10 mouse cellular contexts compared by ENCODE assay signal in the genomic region with DNA sequence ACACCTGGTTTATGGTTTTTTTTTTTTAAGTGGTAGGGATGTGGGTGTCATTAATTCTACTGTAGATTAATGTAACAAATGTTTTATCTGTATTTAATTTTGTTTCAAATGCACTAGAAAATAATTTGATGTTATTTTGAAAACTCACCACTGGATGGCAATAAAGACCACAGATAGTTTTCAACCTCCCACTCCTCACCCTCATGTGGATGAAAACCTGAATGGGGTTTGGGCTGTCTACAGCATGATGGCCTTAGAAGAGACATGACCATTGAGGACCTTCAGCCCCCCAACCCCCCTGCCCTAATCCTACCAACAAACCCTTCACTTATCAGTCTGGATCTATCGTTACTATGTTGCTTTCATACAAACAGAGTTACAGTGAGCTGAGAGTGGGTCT. TPM values are rescaled to one million over a fixed set of nuclear protein-coding genes. Genes with fewer than 3 reads are reported as not detected.
DNase-seq lines count a peak whose midpoint lies in the region; ATAC-seq and TF ChIP-seq lines count a peak whose summit lies in the region.
"Had no signal": no experiment of that assay in that cellular context is flagged by ENCODE, and none has a peak within 500 bp of the region (broad histone marks: within the 10 kb centered on the region; RNA-seq: fewer than 3 reads in every experiment).

No protein-coding gene starts in this region.

- H3K36me3 ChIP-seq in intestine, postnatal 0 days (ENCODE audit: control insufficient read depth, insufficient read depth), result no peaks in the 10 kb centered on the region
- no peaks in the 10 kb centered on the region for H3K36me3 ChIP-seq in intestine, embryonic 15.5 days
- no peaks in the 10 kb centered on the region for H3K36me3 ChIP-seq in MEL (ENCODE audit: control insufficient read depth in 1 of 2, insufficient read depth in 2 of 2, low read length in 2 of 2)
- H3K36me3 ChIP-seq in hindbrain, postnatal 0 days (ENCODE audit: insufficient read depth, low read length), result no peaks in the 10 kb centered on the region

- no peak overlapping the region for H3K4me2 ChIP-seq in intestine, postnatal 0 days (replicated peaks; ENCODE audit: low read depth)
- no peak overlapping the region for H3K4me2 ChIP-seq in intestine, embryonic 15.5 days (replicated peaks)
- no peak overlapping the region for H3K4me2 ChIP-seq in hindbrain, postnatal 0 days (ENCODE audit: low read depth, low read length)

- DNase-seq in 3T3-L1 (ENCODE audit: low read depth, low spot score), result peak; percentile 26
- DNase-seq in MEL (ENCODE audit: low read depth, low spot score), result peak; percentile 8
- DNase-seq in hindbrain, postnatal 0 days (ENCODE audit: low spot score), result peak; percentile 72
- DNase-seq in gastrocnemius, postnatal 25 days, result no peak
- DNase-seq in T-cell, adult 2 months (ENCODE audit: low spot score), result no peak
- DNase-seq in urinary bladder, postnatal 25 days (ENCODE audit: low spot score), result no peak
- DNase-seq: lung, postnatal 4 days; thymus, postnatal 25 days had no signal

- no peaks in the 10 kb centered on the region for H3K27me3 ChIP-seq in intestine, postnatal 0 days (replicated peaks; ENCODE audit: control insufficient read depth, insufficient read depth, low read length)
- no peaks in the 10 kb centered on the region for H3K27me3 ChIP-seq in intestine, embryonic 15.5 days (replicated peaks)
- H3K27me3 ChIP-seq in MEL (ENCODE audit: control insufficient read depth in 1 of 2, insufficient read depth in 2 of 2, low read length in 2 of 2), result no peaks in the 10 kb centered on the region
- H3K27me3 ChIP-seq in hindbrain, postnatal 0 days (ENCODE audit: insufficient read depth, low read length), result no peaks in the 10 kb centered on the region

- H3K4me3 ChIP-seq in intestine, postnatal 0 days (ENCODE audit: low read depth, low read length), result no peak overlapping the region
- no peak overlapping the region for H3K4me3 ChIP-seq in intestine, embryonic 15.5 days (replicated peaks)
- no peak overlapping the region for H3K4me3 ChIP-seq in MEL (ENCODE audit: control insufficient read depth in 1 of 2, insufficient read depth in 1 of 2, low read depth in 2 of 2, low read length in 2 of 2)
- H3K4me3 ChIP-seq in hindbrain, postnatal 0 days (ENCODE audit: low read length), result no peak overlapping the region

- H3K9me3 ChIP-seq in intestine, postnatal 0 days (ENCODE audit: control insufficient read depth), result no peaks in the 10 kb centered on the region
- H3K9me3 ChIP-seq in intestine, embryonic 15.5 days, result no peaks in the 10 kb centered on the region
- no peaks in the 10 kb centered on the region for H3K9me3 ChIP-seq in MEL (replicated peaks; ENCODE audit: insufficient read depth, low read length)
- H3K9me3 ChIP-seq in hindbrain, postnatal 0 days (ENCODE audit: low read length), result no peaks in the 10 kb centered on the region

- H3K27ac ChIP-seq in intestine, postnatal 0 days (ENCODE audit: low read depth, low read length), result no peak overlapping the region
- no peak overlapping the region for H3K27ac ChIP-seq in intestine, embryonic 15.5 days
- no peak overlapping the region for H3K27ac ChIP-seq in MEL (ENCODE audit: control insufficient read depth, low read depth, low read length)
- no peak overlapping the region for H3K27ac ChIP-seq in hindbrain, postnatal 0 days

- WGBS in intestine, postnatal 0 days, result 82% methylated on average over 1 of the region's 1 CpGs
- 87% methylated on average over 1 of the region's 1 CpGs for WGBS in intestine, embryonic 15.5 days
- WGBS in hindbrain, postnatal 0 days, result 86% methylated on average over 1 of the region's 1 CpGs

- no peaks in the 10 kb centered on the region for H3K4me1 ChIP-seq in intestine, postnatal 0 days (replicated peaks; ENCODE audit: control insufficient read depth, insufficient read depth, low read length)
- no peaks in the 10 kb centered on the region for H3K4me1 ChIP-seq in intestine, embryonic 15.5 days (replicated peaks)
- H3K4me1 ChIP-seq in MEL (ENCODE audit: control insufficient read depth in 1 of 2, insufficient read depth in 2 of 2, low read length in 2 of 2), result no peaks in the 10 kb centered on the region
- no peaks in the 10 kb centered on the region for H3K4me1 ChIP-seq in hindbrain, postnatal 0 days (ENCODE audit: insufficient read depth, low read length)

- H3K9ac ChIP-seq in intestine, postnatal 0 days (ENCODE audit: low read depth, low read length), result no peak overlapping the region
- H3K9ac ChIP-seq in intestine, embryonic 15.5 days, result no peak overlapping the region
- H3K9ac ChIP-seq in MEL (ENCODE audit: control insufficient read depth, low read depth, low read length, poor library complexity, severe bottlenecking), result no peak overlapping the region
- no peak overlapping the region for H3K9ac ChIP-seq in hindbrain, postnatal 0 days (replicated peaks; ENCODE audit: low read length)

- no peak for TF ChIP-seq EP300 in MEL (IDR thresholded peaks at IDR 0.05; ENCODE audit: low read depth in 1 of 2, low read length in 2 of 2)

- TF ChIP-seq CTCF in intestine, postnatal 0 days (IDR thresholded peaks at IDR 0.05; ENCODE audit: low read depth), result peak; percentile 48
- peak in 1 of 3 experiments; percentile 44; a peak in 2 of 6 replicates for TF ChIP-seq CTCF in MEL (IDR thresholded peaks at IDR 0.05 in 2 of 3, conservative IDR thresholded peaks at IDR 0.05 in 1 of 3; ENCODE audit: control insufficient read depth in 1 of 3, insufficient read depth in 1 of 3, low read depth in 2 of 3, low read length in 3 of 3, poor library complexity in 1 of 3, severe bottlenecking in 1 of 3)
- TF ChIP-seq CTCF in hindbrain, postnatal 0 days (IDR thresholded peaks at IDR 0.05; ENCODE audit: low read depth), result peak; percentile 64

- no peak for TF ChIP-seq POLR2A in MEL (IDR thresholded peaks at IDR 0.05; ENCODE audit: control insufficient read depth in 1 of 2, insufficient read depth in 1 of 2, low read depth in 1 of 2, low read length in 2 of 2, poor library complexity in 1 of 2)

- no peak for ATAC-seq in intestine, postnatal 0 days
- ATAC-seq in intestine, embryonic 15.5 days, result no peak
- ATAC-seq in hindbrain, postnatal 0 days, result peak; percentile 77

- no peaks in the 10 kb centered on the region for H3K79me2 ChIP-seq in MEL (ENCODE audit: control insufficient read depth, insufficient read depth, low read length, poor library complexity)

- TF ChIP-seq RAD21 in MEL (IDR thresholded peaks at IDR 0.05; ENCODE audit: low read depth, low read length), result peak; percentile 50

TF ChIP-seq in MEL, 35 proteins besides CTCF, POLR2A, EP300 and RAD21:
- TF ChIP-seq ZMIZ1 (IDR thresholded peaks at IDR 0.05; ENCODE audit: low read depth, low read length), result no peak
- TF ChIP-seq SMC3 (IDR thresholded peaks at IDR 0.05; ENCODE audit: low read depth, low read length), result peak; percentile 39
- peak; percentile 11; the same call in 1 of the 2 replicates for TF ChIP-seq ZC3H11A (IDR thresholded peaks at IDR 0.05; ENCODE audit: low read depth, low read length)

RNA-seq across cellular contexts. Expression of a gene that starts 42.1 kb away (rescaled TPM):
- 61.6 and 69.9 TPM in 2 replicates for polyA plus RNA-seq in intestine, postnatal 0 days (2015; fragmentation: Nextera tagmentation; extraction: Ambion mirVana)
- polyA plus RNA-seq in intestine, embryonic 15.5 days (2015; fragmentation: Nextera tagmentation; extraction: Ambion mirVana), result 52.0 and 54.8 TPM in 2 replicates
- total RNA-seq in MEL (2012; rRNA removed), result 39.6 and 39.7 TPM in 2 replicates
- polyA plus RNA-seq in MEL (2012; ENCODE audit: insufficient read depth in 1 of 2, insufficient read length in 2 of 2, low read depth in 1 of 2, low replicate concordance in 2 of 2, missing spikeins in 1 of 2), result 10 to 100 TPM in 1 of 2 experiments, not detected in 1; 36.2 TPM
- total RNA-seq in hindbrain, postnatal 0 days (2014; rRNA removed), result 31.0 and 35.0 TPM in 2 replicates
- polyA plus RNA-seq in hindbrain, postnatal 0 days (2015; fragmentation: Nextera tagmentation; extraction: Ambion mirVana), result 32.6 and 36.1 TPM in 2 replicates
- 10 to 100 TPM; 20.9 to 21.8 TPM for total RNA-seq in gastrocnemius, postnatal 25 days (2021)

Comparison
In these comparisons a context has a peak if more than half of its experiments do, and no peak if none do; other contexts are left out.
1. DNase-seq: peak in 3T3-L1 (single experiment), MEL (single experiment) and hindbrain, postnatal 0 days (single experiment); none in gastrocnemius, postnatal 25 days (single experiment), T-cell, adult 2 months (single experiment) and urinary bladder, postnatal 25 days (single experiment).